Mouse (Mus musculus) urinary bladder, postnatal 14 days (tissue): ENCODE data around the gene E030018B13Rik.

Source experiments
- DNase-seq: peaks from one replicate; pipeline ENCODE4 v3.0.0; 2021; ENCODE audit warnings: low spot score

The E030018B13Rik gene

GRCm38 (mm10) chr7:63965635-63966418 is 49.2 kb downstream of the E030018B13Rik start:
- no peak for DNase-seq

DNA sequence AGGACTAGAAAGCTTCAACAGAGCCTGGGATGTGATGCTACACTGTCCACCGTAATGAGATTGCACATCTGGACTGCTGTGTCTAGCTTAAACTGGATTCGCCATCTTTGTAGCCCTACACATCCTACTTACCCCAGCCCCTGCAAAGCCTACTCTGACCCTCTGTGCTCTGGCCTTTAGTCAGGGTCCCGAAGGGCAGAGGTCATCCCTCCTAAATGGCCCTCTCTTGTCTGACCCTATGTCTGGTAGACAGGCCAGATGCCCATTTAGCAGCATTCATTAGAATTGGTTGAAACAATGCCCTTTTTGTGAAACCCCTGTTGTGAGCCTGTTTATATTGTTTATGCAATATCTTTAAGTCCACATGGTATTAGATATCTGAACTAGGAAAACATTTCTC is 53.3 kb downstream of the E030018B13Rik start:
- DNase-seq: no peak
